8 mouse cellular contexts compared by ENCODE assay signal in the genomic region with DNA sequence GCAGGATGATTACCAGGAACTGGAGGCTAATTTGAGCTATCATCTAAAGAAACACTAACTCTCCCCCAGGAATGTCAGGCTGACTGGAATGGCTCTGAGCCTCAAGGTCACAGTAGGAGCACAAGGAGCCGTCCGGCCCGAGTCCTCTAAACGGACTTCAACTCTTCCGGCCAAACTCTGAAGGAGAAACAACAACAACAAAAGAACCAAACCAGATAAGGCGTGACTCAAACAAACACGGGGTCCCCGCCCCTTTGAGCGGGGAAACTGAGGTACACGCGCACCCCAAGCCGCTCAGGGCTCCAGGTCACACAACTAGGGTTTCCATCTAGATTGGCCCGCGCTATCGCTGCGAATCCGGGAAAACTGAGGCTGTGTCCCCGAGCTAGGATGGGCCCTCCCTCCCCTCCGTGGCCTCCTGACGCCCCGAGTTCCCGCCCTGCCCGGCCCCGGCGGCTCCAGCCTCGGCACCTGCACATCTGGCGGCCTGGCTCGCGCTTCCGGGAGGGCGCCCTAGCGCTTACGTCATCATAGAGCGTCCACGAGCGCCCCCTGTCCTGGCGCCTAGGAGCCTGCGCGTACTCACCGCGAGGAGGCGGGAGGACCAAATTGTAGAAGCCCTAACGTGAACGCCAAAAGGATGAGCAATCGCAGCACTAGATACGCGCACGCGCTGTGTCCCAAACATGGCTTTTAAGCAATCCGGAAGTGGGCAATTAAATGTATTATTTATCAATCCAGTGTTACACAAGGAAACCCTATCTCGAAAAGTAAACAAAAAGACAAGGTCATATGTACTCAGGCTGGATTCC. TPM values are rescaled to one million over a fixed set of nuclear protein-coding genes. Genes with fewer than 3 reads are reported as not detected.
DNase-seq lines count a peak whose midpoint lies in the region; ATAC-seq and TF ChIP-seq lines count a peak whose summit lies in the region.

No protein-coding gene starts in this region.

- under 1% methylated on average over 51 of the region's 51 CpGs for WGBS in forebrain, embryonic 13.5 days
- WGBS in neural tube, embryonic 15.5 days, result under 1% methylated on average over 48 of the region's 51 CpGs

- peak; percentile 88 for ATAC-seq in forebrain, embryonic 13.5 days
- peak; percentile 86 for ATAC-seq in neural tube, embryonic 15.5 days (ENCODE audit: low FRiP score)

- peaks cover 65% of the 10 kb centered on the region for H3K4me1 ChIP-seq in E14TG2a.4 (replicated peaks; ENCODE audit: low read depth, low read length)
- peaks cover 22% of the 10 kb centered on the region for H3K4me1 ChIP-seq in forebrain, embryonic 13.5 days
- peaks cover 28% of the 10 kb centered on the region for H3K4me1 ChIP-seq in neural tube, embryonic 15.5 days

- peak overlapping the region; percentile 84 for H3K27ac ChIP-seq in forebrain, embryonic 13.5 days
- H3K27ac ChIP-seq in neural tube, embryonic 15.5 days (replicated peaks), result peak overlapping the region; percentile 90

- peak overlapping the region; percentile 80 for H3K4me2 ChIP-seq in forebrain, embryonic 13.5 days
- peak overlapping the region; percentile 65 for H3K4me2 ChIP-seq in neural tube, embryonic 15.5 days

- H3K36me3 ChIP-seq in E14TG2a.4 (ENCODE audit: insufficient read depth, low read length), result peaks cover 29% of the 10 kb centered on the region
- peaks cover 17% of the 10 kb centered on the region for H3K36me3 ChIP-seq in forebrain, embryonic 13.5 days (ENCODE audit: poor library complexity, severe bottlenecking)
- peaks cover 15% of the 10 kb centered on the region for H3K36me3 ChIP-seq in neural tube, embryonic 15.5 days

- H3K9ac ChIP-seq in forebrain, embryonic 13.5 days, result peak overlapping the region; percentile 77
- peak overlapping the region; percentile 61 for H3K9ac ChIP-seq in neural tube, embryonic 15.5 days (replicated peaks)

- TF ChIP-seq CTCF in E14TG2a.4 (conservative IDR thresholded peaks at IDR 0.05; ENCODE audit: low read length), result 0 out of 2 replicates have a peak, but pooled peaks have one; percentile 10

- peak; percentile 98 for DNase-seq in c-Kit-positive CD71-positive TER-119-positive erythroid progenitor cells, embryonic 14.5 days (ENCODE audit: low spot score)
- DNase-seq in heart, postnatal 14 days, result peak; percentile 95 to 97
- DNase-seq in layer of hippocampus, adult 11-12 months (ENCODE audit: low spot score), result peak; percentile 97
- peak; percentile 95 to 97 for DNase-seq in lung, adult 18-20 months
- peak; percentile 95 for DNase-seq in testis, postnatal 14 days (ENCODE audit: low spot score)

- peak overlapping the region; percentile 87 for H3K4me3 ChIP-seq in E14TG2a.4 (replicated peaks; ENCODE audit: low read length)
- H3K4me3 ChIP-seq in forebrain, embryonic 13.5 days, result peak overlapping the region; percentile 76
- H3K4me3 ChIP-seq in neural tube, embryonic 15.5 days (replicated peaks), result peak overlapping the region; percentile 72

- intact Hi-C loops in heart, postnatal 14 days (cut with DNase I), result no loop called here

- no peaks in the 10 kb centered on the region for H3K27me3 ChIP-seq in E14TG2a.4 (ENCODE audit: insufficient read depth, low read length)
- no peaks in the 10 kb centered on the region for H3K27me3 ChIP-seq in forebrain, embryonic 13.5 days
- no peaks in the 10 kb centered on the region for H3K27me3 ChIP-seq in neural tube, embryonic 15.5 days (replicated peaks)

- H3K9me3 ChIP-seq in E14TG2a.4 (ENCODE audit: low read length), result no peaks in the 10 kb centered on the region
- no peaks in the 10 kb centered on the region for H3K9me3 ChIP-seq in forebrain, embryonic 13.5 days (replicated peaks)
- H3K9me3 ChIP-seq in neural tube, embryonic 15.5 days (replicated peaks), result no peaks in the 10 kb centered on the region

RNA-seq across cellular contexts. Expression of a gene that starts 4.7 kb away (rescaled TPM):
- 357 and 385 TPM in 2 replicates for polyA plus RNA-seq in forebrain, embryonic 13.5 days (2015; fragmentation: Nextera tagmentation; extraction: Ambion mirVana)
- total RNA-seq in heart, postnatal 14 days (2021), result 100 to 1,000 TPM; 150 to 163 TPM
- polyA plus RNA-seq in neural tube, embryonic 15.5 days (2015; fragmentation: Nextera tagmentation; extraction: Ambion mirVana), result 381 and 389 TPM in 2 replicates

RNA-seq across cellular contexts. Expression of a gene that starts 5.0 kb away (rescaled TPM):
- polyA plus RNA-seq in forebrain, embryonic 13.5 days (2015; fragmentation: Nextera tagmentation; extraction: Ambion mirVana), result 52.5 and 53.6 TPM in 2 replicates
- 10 to 100 TPM; 75.3 to 76.6 TPM for total RNA-seq in heart, postnatal 14 days (2021)
- polyA plus RNA-seq in neural tube, embryonic 15.5 days (2015; fragmentation: Nextera tagmentation; extraction: Ambion mirVana), result 44.4 and 51.1 TPM in 2 replicates

RNA-seq across cellular contexts. Expression of a gene that starts 12.2 kb away (rescaled TPM):
- polyA plus RNA-seq in forebrain, embryonic 13.5 days (2015; fragmentation: Nextera tagmentation; extraction: Ambion mirVana), result 812 and 920 TPM in 2 replicates
- 1,000 to 10,000 TPM; 1,458 to 1,541 TPM for total RNA-seq in heart, postnatal 14 days (2021)
- 653 and 714 TPM in 2 replicates for polyA plus RNA-seq in neural tube, embryonic 15.5 days (2015; fragmentation: Nextera tagmentation; extraction: Ambion mirVana)

RNA-seq across cellular contexts. Expression of a gene that starts 16.2 kb away (rescaled TPM):
- polyA plus RNA-seq in forebrain, embryonic 13.5 days (2015; fragmentation: Nextera tagmentation; extraction: Ambion mirVana), result 150 and 154 TPM in 2 replicates
- total RNA-seq in heart, postnatal 14 days (2021), result 100 to 1,000 TPM; 105 TPM
- polyA plus RNA-seq in neural tube, embryonic 15.5 days (2015; fragmentation: Nextera tagmentation; extraction: Ambion mirVana), result 165 and 181 TPM in 2 replicates

RNA-seq across cellular contexts. Expression of a gene that starts 16.5 kb away (rescaled TPM):
- 16.5 and 16.6 TPM in 2 replicates for polyA plus RNA-seq in forebrain, embryonic 13.5 days (2015; fragmentation: Nextera tagmentation; extraction: Ambion mirVana)
- 10 to 100 TPM; 15.5 to 16.5 TPM for total RNA-seq in heart, postnatal 14 days (2021)
- 14.7 and 19.2 TPM in 2 replicates for polyA plus RNA-seq in neural tube, embryonic 15.5 days (2015; fragmentation: Nextera tagmentation; extraction: Ambion mirVana)

Comparison
In these comparisons a context has a peak if more than half of its experiments do, and no peak if none do; other contexts are left out.
1. Peak in every context shown above with its lines: DNase-seq, ATAC-seq, H3K4me3 ChIP-seq and H3K27ac ChIP-seq.